Mouse (Mus musculus) c-Kit-positive CD71-positive TER-119-negative erythroid progenitor cells, embryonic 14.5 days (primary cell): ENCODE measurements around the gene 2410004P03Rik.
"Not testable (repeated sequence)": the region's sequence is repeated elsewhere in the genome, so short reads cannot be mapped to it uniquely, and the experiment has no call there.

Experiments
- DNase-seq: peaks from one replicate; pipeline ENCODE4 v3.0.0-alpha.2; 2013; ENCODE audit warnings: low read depth

Gene 2410004P03Rik

GRCm38 (mm10) chr12:17021125-17021524 lies 9.6 kb upstream of the 2410004P03Rik start:
- DNase-seq: not testable (repeated sequence)

GRCm38 (mm10) chr12:17018468-17018867 lies 6.9 kb upstream of the 2410004P03Rik start:
- no peak for DNase-seq

- no peak for DNase-seq
Measured at GRCm38 (mm10) chr12:17015711-17016110, 4.2 kb upstream of the 2410004P03Rik start.

- no peak for DNase-seq
Measured at GRCm38 (mm10) chr12:17012067-17012899, 756 bp upstream of the 2410004P03Rik start.

- no peak for DNase-seq
Measured at GRCm38 (mm10) chr12:17009466-17009865, 2.1 kb downstream of the 2410004P03Rik start.

- DNase-seq: no peak
Measured at GRCm38 (mm10) chr12:17001211-17001610, 10.3 kb downstream of the 2410004P03Rik start.

GRCm38 (mm10) chr12:17000628-17001027 lies 10.9 kb downstream of the 2410004P03Rik start:
- no peak for DNase-seq

- peak; percentile 83 for DNase-seq
Measured at GRCm38 (mm10) chr12:16999739-17000497, 11.6 kb downstream of the 2410004P03Rik start, which contains the start of gene Pqlc3. TSS of gene Pqlc3 (minus strand) at chr12:17000408.

- DNase-seq: no peak
Measured at GRCm38 (mm10) chr12:16999146-16999545, 12.4 kb downstream of the 2410004P03Rik start.

GRCm38 (mm10) chr12:16996886-16997462 lies 14.6 kb downstream of the 2410004P03Rik start:
- no peak for DNase-seq

GRCm38 (mm10) chr12:16996281-16996680 lies 15.2 kb downstream of the 2410004P03Rik start:
- no peak for DNase-seq

- no peak for DNase-seq
Measured at GRCm38 (mm10) chr12:16994291-16994690, 17.2 kb downstream of the 2410004P03Rik start.

GRCm38 (mm10) chr12:16992355-16992754 lies 19.2 kb downstream of the 2410004P03Rik start:
- DNase-seq: no peak

GRCm38 (mm10) chr12:16991376-16991775 lies 20.2 kb downstream of the 2410004P03Rik start:
- no peak for DNase-seq

- DNase-seq: no peak
Measured at GRCm38 (mm10) chr12:16985778-16986177, 25.7 kb downstream of the 2410004P03Rik start.

GRCm38 (mm10) chr12:16977120-16977519 lies 34.4 kb downstream of the 2410004P03Rik start:
- DNase-seq: no peak

- DNase-seq: no peak
Measured at GRCm38 (mm10) chr12:16966811-16967210, 44.7 kb downstream of the 2410004P03Rik start.

GRCm38 (mm10) chr12:16963354-16963753 lies 48.2 kb downstream of the 2410004P03Rik start:
- no peak for DNase-seq

- DNase-seq: peak; percentile 23
Measured at GRCm38 (mm10) chr12:16958851-16959250, 52.7 kb downstream of the 2410004P03Rik start.
